Mouse (Mus musculus) cerebellum, adult 9-11 months (tissue): ENCODE results near the gene Prox1.

Experiments used
- DNase-seq: peaks from one replicate; pipeline ENCODE4 v3.0.0; 2022

Gene Prox1

DNA sequence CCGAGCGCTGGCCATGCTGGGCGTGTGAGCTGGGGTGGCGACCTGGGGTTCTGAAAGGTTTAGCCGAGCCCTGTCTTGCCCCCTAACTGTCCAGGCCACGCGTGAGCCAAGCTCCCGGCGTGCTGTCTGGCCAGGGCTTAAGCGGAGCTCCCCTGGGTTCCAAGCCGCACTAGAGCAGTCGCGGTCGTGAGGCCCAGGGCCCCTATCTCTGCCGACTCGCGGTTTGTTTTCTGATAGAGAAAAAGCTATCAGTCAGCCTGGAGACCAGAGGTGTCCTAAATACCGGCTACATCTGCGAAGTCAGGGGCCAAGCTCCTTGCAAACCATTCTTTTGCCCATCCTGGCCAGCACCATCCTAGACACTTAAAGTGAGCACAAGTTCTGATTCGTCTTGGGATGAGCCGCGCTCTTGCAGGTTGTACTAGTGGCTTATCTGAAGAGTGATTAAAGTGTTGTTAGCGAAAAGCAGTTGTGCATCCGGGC lies 2.5 kb upstream of the Prox1 start:
- peak; percentile 45 for DNase-seq

DNA sequence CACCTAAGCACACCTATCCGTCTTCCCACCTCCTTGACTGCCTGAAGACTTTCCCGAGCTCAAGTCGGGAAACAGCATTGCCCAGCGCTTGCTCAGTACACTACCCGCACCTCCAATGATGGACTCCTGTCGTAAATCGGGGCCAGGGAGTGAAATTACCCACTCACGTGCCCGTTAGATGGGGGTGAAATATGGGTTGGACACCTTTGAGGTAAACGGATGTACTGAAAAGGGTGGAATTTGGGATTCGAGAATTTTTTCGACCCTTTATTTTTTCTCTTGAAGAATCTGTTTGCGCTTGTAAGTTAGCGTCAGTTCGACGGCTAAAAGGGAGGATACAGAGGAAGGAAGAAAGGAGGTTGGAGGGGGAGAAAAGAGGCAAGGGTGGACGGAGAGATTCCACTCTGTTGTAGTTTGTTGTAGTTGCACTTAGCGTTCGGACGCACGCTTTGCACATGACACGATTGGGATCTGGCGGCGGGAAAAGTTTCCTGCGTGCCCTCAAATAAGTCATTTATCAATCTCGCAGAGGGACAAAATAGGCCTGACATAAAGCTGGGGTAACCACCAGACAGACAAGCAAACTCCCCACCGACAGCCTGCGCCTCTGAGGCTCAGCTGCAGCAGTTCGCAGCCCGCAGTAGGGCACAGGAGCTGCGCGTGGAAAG lies 1.9 kb upstream of the Prox1 start:
- peak; percentile 50 for DNase-seq

DNA sequence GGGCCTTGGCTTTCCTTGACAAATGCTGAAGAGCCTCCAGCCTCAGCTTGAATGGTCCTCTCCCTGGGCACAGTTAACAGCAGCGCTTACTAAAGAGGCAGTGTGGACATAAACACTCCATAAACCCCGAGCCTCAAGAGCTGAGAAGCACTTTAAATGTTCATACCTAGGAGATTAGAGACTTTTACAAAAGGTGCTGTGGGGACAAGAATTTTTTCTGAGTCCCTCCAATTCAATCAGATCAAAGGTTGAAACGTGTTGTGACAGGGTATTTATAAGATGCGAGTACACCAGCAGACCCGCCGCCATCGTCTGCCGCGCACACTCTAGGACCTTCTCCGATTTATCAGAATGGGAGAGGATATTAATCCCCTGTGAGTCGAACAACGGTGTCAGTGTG lies 1.2 kb upstream of the Prox1 start:
- DNase-seq, result peak; percentile 41

DNA sequence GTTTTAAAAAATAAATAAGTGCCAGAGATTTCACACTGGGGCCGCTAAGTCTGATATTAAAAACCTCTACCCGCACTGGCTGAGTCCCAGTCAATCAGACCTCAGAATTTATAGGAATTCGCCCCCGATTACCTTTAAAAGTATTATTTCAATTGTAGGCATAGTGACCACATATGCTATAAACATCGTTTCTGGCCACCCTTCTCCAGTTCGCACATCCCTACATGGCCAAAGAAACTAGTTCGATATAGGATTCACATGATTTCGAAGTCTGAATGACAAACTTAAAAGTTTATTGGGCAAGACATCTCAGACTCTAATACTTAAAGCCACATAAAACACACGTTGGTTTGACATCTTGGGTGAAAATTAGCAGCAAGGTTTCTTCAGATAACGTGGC lies 827 bp upstream of the Prox1 start:
- DNase-seq, result no peak

DNA sequence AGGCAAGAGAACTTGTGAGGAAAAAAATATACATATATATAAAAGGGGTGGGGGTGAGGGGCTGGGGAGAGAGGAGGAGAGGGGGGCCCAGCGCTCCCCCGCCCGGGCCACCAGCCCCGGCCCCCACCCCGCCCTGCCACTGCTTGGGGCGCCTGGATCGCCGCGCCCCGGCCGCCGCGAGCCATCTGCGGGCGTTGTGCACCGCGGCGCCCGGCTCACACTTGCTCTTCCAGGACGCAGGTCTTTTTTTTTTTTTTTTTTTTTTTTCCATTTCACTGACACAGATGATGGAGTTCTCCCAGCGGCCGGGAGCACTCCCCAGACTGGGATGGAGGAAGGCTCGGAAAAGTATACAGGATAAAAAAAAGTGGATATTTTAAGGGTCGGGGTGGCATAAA lies 304 bp upstream of the Prox1 start:
- DNase-seq, result no peak

DNA sequence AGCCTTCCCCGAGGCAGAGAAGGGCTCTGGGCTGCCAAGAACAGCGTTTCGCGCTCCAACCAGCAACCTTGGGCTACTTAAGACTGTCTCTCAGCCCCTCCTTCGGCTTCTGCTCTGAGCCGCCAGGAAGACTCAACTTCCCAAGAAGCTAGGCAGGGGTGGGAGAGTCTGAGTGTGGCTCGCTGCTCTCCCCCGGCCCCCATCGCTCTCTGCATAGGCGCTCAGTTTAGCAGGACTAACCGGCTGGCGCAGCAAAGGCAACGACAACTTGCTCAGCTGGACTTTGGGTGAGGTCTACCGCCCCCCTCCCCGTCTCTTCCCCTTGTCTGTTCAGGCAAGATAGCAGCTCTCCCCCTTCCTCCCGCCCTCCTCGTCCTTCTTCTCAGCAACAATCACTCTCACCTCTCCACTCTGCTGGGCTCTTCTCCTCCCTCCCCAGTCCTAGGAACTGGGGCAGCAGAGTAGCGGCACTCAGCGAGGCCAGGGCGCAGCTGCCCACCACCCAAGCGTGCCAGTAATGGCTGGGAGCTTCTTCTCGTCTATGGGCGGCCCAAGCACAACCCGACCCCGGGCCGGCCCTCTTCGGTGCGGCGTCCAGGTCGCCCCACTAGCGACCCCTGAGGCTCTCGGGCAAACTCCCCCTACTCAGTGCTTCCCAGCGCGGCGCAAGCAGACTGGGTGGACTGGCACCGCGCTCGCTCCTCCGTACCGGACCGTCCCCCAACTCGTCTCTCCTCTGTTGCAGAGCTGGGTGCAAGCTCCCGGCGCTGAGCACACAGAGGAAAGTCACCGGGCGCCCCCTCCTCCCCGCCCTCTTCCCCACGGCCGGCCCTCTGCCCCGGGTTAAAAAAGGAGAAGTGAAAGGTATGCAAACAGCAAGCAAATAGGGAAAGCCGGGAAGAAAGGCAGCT lies 1.5 kb downstream of the Prox1 start:
- DNase-seq, result peak; percentile 61

DNA sequence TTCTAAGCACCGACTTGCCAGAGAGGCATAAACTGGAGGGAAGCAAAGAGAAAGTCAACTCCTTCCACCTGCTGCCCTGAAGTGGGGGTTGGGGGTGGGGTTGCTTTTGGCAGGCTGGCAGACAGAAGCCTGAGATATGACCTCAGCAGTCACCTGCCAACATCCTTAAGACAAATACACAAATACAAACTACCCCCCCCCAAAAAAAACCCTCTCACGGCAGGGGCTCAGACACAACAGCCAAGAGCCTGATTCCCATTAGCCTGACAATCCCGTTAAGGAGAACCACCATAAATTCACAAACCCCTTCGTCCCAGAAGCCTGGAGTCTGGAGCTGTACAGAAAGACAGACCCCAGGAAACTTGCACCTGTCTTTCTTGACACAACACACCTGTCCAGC lies 2.4 kb downstream of the Prox1 start:
- DNase-seq, result peak; percentile 49

DNA sequence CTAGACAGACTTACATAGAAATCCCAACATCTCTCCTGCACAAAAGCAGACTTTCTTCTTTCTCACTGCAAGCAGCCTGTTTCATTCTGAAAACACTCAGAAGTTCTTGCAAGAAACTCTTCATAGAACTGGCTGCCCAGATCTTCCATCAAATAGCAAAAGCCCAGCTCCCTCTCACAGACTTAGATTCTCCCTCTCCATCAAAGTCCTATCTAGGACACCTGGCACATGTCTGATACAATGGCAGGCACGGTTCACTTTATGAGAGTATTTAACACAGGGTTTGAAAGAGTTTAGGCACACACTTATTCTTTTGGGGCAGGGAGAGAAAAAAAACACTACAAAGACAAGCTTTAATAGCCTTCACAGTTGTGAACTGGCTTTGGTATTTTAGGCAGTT lies 2.9 kb downstream of the Prox1 start:
- no peak for DNase-seq

DNA sequence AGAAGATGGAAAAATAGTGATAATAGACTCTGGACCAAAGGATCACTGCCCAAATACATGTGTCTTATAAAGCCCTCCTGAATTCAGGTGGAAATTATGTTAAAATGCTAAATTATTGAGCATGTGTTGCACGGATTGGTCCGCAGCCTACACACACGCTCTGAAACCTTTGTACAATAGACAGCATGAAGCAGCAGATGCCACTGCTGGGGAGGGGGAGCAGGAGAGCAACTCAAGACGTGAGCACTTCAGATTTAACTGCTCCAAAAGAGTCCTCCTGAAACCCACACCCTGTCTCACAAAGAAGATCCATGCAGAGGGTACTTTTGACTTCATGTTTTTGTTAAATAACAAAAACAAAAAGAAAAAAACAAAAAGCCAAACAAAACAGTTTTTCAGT lies 5.0 kb downstream of the Prox1 start:
- no peak for DNase-seq

DNA sequence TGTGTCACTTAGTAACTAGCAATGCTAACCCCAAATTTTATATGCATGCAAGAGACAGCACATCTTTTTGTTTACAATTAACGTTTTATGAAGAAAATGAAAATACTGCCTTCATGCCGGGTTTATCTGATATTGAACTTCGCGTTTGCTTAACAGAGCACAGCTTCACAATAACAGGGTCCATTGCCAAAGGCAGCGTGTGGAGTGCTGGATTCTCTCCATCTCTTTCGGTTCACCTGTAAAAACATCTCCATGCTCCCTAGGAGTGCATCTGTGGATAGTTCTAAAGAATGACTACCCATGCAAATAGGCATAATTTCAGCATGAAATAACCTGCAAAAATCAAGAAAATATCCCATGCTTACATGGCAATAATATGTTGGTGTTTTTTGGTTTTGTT lies 7.0 kb downstream of the Prox1 start:
- peak; percentile 51 for DNase-seq

DNA sequence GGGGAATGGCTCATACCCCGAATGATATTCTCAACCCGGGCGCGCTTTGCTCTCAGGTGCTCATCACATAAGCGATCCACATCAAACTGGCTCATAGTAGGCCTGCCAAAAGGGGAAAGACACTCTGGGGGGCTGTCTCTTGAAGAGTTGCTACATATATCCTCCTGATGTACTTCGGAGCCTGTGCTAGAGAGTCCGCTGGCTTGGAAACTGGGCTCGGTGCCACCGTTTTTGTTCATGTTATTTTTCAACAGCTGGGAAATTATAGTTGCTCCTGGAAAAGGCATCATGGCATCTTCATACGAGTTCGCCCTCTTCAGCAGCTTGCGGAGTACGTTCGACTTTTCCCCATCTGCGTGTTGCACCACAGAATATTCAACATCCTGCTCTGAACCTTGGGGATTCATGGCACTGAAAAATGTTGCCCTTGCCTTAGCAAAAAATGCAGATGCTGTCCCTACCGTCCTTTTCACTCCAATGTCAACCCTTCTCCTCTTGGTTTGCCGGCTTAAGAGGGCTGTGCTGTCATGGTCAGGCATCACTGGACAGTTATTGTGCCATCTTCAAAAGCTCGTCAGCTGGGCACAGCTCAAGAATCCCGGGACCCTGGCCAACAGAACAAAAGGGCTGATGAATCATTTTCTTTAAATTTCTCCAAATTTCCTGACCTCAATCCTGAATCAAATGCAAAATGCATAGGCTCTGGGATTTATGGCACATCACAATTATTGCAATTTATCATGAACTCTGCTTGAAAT lies 8.6 kb downstream of the Prox1 start:
- peak; percentile 66 for DNase-seq

DNA sequence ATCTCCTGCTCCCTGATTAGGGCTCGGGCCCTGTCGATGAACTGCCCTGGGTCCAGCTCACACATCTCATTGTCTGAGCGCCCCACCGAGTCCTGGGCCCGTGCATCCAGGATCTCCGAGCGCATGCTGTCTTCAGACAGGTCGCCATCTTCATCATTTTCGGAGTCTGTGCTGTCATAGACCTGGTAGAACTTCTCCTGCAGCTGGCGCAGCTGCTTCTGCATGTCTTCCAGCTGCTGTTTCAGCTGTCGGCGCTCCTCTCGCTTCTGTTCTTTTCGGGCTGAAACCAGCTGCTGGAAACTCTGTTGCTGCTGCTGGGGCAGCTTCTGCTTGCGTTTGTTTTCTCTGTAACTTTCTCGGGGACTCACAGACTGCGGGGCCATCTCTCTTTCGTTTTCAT lies 9.2 kb downstream of the Prox1 start:
- no peak for DNase-seq

DNA sequence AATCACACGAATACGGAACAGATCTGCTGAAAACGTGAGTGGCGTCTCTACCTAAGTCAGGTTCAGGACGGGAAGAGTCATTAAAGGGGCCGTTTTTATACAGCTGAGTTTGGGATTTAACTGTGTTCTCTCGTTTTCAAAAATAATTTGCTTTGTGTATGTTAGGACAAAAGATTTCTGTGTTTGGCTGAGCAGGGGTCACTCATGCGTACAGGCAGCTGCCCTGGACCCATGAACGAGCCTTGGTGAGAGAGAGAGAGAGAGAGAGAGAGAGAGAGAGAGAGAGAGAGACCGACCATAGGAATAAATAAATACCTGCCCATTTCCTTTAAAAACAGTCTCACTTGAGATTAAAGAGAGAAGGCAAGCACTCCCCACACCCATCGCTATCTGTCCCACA lies 11.1 kb downstream of the Prox1 start:
- DNase-seq, result no peak

DNA sequence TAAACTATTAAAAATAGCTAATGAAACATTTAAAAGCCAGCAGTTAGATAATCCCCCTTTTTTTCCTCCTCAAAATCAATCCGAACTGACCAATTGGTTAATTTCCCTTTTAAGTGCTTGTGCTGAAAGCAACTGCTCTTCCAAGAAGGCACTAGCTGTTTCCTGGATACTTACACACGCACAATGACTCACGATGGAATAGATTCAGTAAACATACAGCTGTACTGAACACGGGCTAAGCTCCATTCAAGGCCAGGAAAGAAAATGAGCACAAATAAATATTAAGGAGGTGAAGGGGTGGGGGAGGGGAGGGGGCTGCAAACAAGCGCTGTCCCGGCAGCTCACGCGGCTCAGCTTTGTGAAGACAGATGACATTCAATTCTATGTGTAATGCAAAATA lies 14.8 kb downstream of the Prox1 start:
- DNase-seq, result no peak

DNA sequence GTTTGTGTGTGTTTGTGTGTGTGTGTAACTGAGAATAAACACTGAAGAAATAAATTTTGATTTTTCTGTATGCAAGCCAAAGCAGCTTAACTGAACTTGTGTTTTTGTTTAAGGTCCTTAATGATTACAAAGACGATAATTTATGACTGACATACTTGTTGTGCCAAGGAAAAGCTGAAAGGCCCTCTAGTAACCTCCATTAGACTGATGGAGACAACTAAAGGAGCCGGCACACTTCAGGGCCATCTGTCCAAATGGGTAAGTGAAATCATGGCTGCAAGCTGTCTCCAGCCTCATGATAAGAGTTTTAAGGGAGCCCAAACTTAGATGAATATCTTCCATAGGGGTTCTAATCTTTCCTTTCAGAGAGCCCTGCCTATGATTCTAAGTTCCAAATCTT lies 15.5 kb downstream of the Prox1 start:
- no peak for DNase-seq

DNA sequence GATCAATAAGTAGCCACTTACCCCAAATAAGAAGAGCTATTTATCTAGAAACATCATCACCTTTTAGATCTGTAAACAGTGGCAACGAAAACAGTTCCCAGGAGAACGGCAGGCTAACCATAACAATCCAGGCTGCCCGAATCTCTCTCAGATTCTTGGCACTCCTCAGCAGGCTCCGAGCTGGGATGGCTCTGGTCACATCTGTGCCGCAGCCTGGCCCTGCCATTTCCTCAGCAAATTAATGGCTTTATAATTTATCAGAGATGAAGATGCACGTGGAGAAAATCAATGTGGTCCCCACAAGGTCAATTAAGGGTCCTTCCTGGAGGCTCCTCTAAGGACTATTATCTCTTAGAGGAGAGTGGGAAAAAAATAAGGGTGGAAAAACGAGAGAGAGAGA lies 16.2 kb downstream of the Prox1 start:
- no peak for DNase-seq

DNA sequence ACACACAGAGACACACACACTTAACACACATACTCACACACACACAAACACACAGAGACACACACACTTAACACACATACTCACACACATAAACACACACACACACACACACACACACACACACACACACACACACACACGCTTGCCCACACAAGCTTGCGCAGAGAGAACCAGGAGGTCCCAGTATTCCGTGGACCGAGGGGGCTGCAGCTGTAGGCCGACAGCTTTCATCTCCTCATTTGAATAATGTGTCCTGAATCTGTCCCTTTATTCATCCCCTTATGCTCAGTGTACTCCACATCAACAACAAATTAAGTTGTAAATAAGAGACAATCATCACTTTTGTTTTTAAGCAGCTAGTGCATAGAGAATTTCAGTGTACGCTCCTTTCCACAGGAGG lies 17.9 kb downstream of the Prox1 start:
- DNase-seq, result no peak

DNA sequence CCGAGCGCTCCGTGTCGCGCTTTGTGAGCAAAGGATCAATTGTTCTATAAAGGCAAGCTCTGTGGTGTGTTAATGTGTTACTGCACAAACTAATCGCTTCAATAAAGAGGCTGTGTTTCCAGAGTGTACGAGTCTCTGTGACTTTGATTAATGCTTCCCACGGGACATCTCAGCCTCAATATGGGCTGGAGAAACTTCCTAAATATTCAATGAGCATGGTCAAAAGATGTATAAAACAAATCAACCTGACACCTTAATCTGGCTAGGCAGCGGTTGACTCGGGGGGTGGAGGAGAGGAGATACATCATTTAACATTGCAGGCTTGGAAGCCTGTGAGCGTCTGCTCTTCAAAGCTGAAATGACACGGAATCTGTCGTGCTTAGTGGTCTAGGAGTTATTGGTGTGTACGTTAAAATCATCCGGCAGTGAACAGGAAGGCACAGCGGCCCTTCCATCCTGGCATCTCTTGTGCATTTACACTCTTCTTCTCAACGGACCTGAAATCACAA lies 21.2 kb downstream of the Prox1 start:
- DNase-seq, result no peak

DNA sequence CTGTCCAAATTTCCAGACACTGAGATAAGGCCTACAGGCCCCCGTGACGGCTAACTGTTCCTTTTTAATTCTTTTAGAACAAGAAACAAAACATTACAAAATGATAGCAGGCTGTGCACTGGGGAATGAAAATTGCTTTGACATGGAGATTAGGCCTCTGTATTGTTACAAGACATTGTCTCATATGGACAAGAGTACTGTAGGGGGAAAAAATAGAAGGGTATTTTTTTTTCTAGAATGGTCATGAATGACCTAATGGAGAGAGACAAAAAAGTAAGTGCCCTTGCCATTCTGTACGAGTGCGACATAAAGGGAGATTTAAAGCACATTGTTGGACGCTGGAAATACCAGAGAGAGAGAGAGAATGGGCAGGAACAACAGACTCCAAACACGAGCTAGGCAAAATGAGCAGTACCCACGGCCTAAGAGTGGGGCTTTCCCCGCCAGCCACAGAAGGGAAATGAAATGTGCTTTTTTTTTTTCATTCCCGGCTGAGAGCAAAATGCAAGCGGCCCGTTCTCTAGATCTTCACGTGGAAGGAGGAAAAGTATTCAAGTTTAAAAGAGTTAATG lies 21.8 kb downstream of the Prox1 start:
- no peak for DNase-seq

DNA sequence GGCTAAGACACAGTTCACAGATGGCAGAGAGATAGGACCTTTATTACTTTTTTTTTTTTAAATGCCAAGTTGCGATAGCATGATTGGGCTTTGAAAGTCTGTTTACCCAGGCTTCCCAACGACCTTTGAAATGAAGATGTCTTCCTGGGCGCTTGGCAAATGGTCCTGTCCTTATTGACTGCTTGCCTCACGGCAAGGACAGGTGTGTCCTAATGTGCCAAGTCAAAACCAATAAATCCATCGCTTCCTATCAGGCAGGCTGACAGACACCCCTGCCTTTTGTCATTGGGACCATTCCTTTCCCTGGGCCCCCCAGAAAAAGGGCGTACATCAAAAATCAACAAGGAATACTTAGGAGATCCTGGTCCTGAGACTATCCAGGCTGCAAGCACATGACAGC lies 22.7 kb downstream of the Prox1 start:
- DNase-seq, result no peak

DNA sequence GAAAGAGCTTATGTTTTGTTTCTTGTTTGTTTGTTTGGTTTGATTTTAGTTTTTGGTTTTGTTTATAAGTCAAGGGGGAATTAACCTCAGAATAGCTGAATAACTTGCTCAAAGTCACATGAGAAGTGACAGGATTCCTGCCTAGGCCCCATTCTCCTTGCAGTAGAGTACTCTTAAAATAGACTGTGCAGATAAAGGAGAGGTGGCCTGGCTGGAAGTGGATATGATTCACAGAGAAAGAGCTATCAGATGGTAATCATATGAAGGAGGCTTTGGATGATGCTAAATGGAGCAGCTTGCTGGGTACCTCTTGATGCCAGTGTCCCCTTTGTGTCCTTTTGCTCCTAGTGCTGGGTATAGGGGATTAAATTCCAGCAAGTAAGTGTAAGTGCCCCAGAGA lies 26.1 kb downstream of the Prox1 start:
- no peak for DNase-seq

DNA sequence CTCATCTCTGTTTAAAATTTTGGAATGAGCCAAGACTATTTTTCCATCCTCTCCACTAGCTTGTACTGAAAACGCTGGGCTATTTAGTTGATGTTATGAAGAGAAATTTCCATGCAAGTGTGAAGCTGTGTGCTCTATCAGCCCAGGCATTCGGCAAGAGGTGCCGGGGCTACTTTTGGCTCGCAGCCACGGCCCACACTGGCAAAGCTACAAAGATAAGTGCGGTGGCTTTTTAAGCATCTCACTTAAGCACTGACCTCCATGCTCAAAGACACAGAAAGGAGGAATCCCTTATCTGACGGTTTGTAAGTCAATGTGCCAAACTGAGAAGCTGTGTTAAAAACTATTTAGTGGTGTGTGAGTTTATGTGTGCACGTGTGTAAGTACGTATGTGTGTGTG lies 26.9 kb downstream of the Prox1 start:
- DNase-seq, result no peak

DNA sequence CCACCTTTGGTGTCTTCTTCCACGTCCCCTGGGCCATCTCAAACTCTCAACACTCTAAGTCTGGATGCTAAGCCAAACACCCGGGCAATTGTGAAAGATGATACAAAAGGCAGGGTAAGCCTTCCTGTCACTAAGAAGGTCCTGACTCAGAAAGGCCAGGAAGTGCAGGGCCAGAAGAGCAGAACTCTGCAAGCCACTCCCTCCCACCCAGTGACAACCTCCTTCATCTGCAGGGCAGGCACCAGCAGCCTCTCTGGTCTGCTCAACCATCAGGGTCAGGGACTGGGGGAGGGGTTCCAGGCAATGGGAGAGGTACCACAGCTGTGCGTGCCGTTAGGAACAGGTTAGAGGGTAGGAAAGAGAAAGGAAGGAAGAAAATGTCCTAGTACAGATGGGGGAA lies 27.9 kb downstream of the Prox1 start:
- DNase-seq, result no peak
